Mouse (Mus musculus): Measurements from ENCODE around the gene Tmem216. TPM values are rescaled to one million over a fixed set of nuclear protein-coding genes. Genes with fewer than 3 reads are reported as not detected.

Tmem216 gene
- total RNA-seq (2023) = 10 to 100 TPM in 1 of 2 experiments, 1 to 10 TPM in 1; 9.9 to 10.0 TPM

DNA sequence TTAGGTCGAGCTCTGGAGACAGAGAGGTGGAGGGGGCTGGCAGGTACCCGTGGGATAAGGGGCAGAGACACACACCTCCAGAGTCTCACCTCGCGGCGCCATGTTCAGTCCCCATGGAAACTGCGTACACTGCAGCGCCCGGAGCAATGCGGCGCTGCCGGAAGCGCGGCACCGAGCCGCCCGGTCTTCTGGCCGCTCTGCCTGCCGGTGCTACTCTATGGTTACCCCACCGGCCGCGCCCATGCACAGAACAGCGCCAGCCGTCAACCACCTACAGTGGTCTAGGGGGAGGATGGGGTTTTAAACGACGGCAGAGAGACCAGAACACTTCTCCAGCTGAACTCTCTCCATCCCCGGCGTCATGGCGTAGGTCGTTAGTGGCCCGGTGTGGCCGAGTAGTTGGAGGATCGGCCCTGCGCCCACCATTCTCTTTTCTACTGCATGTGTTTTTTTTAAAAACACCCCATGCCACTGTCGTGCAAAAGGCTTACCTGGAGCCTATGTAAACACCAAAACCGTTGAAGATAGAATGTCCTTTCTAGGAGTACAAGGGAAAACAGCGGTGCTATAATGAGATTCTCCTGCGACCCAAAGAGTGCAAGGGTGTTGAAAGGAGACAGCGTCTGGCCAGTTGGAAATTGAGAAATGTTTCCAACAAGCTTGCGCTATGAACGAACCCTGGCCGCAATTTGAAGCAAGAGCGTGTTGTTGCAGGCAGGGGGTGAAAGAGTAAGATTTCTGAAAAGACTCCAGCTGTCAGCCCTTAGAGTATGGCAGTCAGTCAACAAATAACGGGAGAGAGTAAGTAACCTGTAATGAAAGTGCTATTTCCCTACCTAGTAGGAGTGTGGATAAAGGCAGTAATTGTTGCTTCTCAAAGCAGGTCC lies at the start of gene Tmem216:
Gene Tmem216, minus strand, starts transcription at position 615 of the 887 bp plus-strand sequence.

DNA sequence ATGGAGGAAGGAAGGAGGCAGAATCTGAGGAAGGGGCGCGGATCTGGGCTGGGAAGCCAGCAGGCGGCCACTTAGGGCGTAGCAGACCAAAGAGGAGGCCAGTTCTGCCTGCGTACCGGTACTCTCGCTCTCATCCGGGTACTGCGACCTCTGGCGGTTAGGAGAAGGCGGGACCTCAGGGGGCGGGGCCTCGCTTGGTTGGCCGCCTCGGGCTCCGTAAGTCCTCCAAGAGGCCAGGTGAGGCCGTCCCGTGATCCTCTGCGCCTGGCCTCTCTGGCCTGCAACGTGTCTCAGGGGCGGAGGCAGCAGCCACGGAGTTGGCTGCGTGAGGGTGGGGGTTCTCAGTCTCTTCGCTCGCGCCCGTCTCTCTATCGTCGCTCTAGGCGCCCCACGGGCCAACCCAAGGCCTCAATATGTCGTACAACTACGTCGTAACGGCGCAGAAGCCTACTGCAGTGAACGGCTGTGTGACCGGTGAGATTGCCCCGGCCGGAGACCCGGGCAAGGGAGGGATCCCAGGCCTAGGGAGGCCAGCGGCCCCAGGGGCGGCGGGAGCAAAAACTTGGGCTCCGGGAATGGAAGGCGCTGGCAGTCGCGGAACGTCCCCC lies 49.4 kb upstream of the Tmem216 start, which contains the start of the genes Ddb1 and Tkfc:
Gene Ddb1, plus strand, starts transcription at position 35 of the 608 bp plus-strand sequence.
Gene Tkfc, minus strand, starts transcription at position 362 of the 608 bp plus-strand sequence.

DNA sequence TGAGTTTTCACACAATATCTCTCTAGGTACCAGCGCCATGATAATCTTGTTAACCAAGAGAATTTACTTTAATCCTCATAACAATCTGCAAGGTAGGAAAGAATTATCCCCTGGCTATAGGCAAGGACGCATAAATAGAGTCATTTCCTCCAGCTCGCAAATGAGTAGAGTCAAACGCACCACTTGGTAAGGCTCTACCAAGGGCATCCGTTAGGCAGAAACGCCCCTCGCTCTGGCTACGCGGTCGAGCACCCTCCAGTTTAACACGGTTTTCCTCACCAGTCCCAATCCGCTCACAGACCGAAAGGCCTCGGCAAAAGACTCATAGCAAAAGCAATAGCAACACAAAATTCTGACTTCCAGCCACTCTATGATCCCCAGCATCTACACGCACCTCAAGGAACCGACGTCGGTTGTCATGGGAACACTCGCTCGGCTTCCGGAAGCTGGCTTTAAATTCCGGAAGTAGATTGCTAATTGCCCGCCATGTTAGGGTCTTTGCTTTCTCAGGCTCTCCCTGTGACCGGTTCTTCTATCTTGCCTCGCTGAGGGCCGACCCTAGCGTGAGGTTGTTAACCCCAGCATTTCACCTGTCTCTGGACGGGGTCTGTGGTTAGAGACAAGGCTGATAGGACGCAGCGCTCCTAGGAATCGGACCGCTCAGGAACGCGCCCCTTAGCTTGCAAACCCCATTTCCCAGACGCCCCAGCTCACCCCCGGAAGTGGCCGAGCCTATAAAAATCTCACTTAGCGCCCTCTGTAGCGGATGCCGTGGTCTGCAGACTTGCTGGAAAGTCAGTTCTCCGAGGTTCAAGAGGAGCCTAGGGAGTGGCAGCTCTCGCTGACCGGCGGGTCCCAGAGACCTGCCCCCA lies 20.9 kb upstream of the Tmem216 start, which contains the start of the genes Cyb561a3 and Tmem138:
Gene Cyb561a3, plus strand, starts transcription at position 483 of the 872 bp plus-strand sequence.
Gene Tmem138, minus strand, starts transcription at position 673 of the 872 bp plus-strand sequence.

DNA sequence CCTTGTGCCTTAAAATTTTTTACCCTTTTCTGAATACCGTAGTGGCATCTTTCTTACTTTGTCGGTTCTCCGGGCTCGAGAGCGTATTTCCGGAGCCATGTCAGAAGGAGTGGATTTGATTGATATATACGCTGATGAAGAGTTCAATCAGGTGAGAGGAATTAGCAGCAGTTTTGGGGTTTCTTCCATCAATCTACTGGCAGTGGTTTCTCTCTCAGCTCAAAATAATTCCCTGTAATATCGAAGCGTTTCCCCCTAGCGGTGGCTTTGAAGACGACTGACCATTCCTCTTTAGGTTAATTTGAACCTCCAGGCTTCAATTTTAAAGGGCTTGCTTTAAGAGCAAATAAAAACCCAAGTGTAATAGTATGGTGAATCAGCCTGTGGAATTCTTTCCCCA lies 30.1 kb downstream of the Tmem216 start, which contains the start of gene Sdhaf2:
Gene Sdhaf2, minus strand, starts transcription at position 233 of the 400 bp plus-strand sequence.

DNA sequence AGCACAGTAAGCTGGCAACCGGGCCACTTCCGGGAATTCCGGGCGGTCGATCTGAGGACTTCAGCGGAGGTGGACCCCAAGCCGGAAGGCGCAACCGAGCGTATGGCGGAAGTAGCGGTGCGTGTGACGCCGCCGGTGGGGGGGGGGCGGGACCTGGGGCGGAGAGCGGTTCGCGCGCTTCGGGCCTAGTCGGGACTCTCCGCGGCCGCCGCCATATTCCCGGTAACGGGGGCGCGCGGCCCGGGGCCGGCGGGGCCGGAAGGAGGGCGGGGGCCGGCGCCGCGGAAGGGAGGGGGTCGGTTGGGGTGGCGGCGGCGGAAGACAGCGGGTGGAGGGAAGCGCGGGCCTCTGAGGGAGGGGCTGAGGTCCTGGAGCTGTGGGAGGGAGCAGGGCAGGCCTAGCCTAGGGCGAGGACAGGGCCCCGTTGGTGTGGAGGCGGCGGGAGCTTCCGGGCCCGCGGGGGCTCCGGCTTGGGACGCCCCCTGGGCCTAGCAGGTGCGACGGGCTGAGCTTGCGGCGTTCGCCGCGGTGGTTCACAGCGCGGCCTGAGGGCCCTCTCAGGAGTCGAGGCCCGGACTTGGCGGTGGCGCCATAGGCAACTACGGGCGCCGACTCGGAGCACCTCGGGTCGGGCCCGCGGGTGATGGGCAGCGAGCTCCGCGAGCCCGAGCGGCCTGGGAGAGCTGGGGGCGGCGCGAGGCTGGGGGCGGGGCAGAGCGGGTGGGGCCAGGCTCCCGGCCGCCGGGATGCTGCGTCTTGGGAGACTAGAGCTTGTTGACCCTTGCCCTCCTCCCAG lies 30.7 kb downstream of the Tmem216 start, which contains the start of gene Cpsf7:
Gene Cpsf7, plus strand, starts transcription at position 161 of the 796 bp plus-strand sequence.

Other genes with a start within 250 kb of the Tmem216 start
- not detected for gene Syt7, start 167.1 kb downstream of the Tmem216 start, total RNA-seq (2023)
- under 1 TPM; 0.41 to 0.77 TPM for gene Lrrc10b, start 98.8 kb downstream of the Tmem216 start, total RNA-seq (2023)
- 1 to 10 TPM; 2.7 to 4.8 TPM for gene Ppp1r32, start 73.3 kb downstream of the Tmem216 start, total RNA-seq (2023)
- gene Cpsf7, start 31.0 kb downstream of the Tmem216 start, total RNA-seq (2023) = 100 to 1,000 TPM; 170 to 172 TPM
- gene Sdhaf2, start 30.1 kb downstream of the Tmem216 start, total RNA-seq (2023) = 10 to 100 TPM; 72.5 to 75.8 TPM
- gene Cyb561a3, start 20.9 kb upstream of the Tmem216 start, total RNA-seq (2023) = 100 to 1,000 TPM; 218 to 256 TPM
- 10 to 100 TPM in 1 of 2 experiments, 1 to 10 TPM in 1; 9.7 to 11.2 TPM for gene Tmem138, start 21.1 kb upstream of the Tmem216 start, total RNA-seq (2023)
- 100 to 1,000 TPM; 193 to 207 TPM for gene Ddb1, start 49.1 kb upstream of the Tmem216 start, total RNA-seq (2023)
- 1 to 10 TPM; 4.3 to 4.4 TPM for gene Tkfc, start 49.4 kb upstream of the Tmem216 start, total RNA-seq (2023)
- 1 to 10 TPM; 1.2 to 1.7 TPM for gene Vwce, start 78.0 kb upstream of the Tmem216 start, total RNA-seq (2023)
- not detected for gene Pga5, start 121.8 kb upstream of the Tmem216 start, total RNA-seq (2023)
- gene Vps37c, start 132.5 kb upstream of the Tmem216 start, total RNA-seq (2023) = 10 to 100 TPM; 19.0 to 20.5 TPM
- gene Cd5, start 182.8 kb upstream of the Tmem216 start, total RNA-seq (2023) = 1 to 10 TPM; 1.8 to 1.9 TPM

Data from B cell, adult 67 days (primary cell).